Mouse (Mus musculus): ENCODE results near the gene Catip.
A peak's percentile ranks its signal among the peaks of the same experiment; 100 is the strongest.

Gene Catip

DNA sequence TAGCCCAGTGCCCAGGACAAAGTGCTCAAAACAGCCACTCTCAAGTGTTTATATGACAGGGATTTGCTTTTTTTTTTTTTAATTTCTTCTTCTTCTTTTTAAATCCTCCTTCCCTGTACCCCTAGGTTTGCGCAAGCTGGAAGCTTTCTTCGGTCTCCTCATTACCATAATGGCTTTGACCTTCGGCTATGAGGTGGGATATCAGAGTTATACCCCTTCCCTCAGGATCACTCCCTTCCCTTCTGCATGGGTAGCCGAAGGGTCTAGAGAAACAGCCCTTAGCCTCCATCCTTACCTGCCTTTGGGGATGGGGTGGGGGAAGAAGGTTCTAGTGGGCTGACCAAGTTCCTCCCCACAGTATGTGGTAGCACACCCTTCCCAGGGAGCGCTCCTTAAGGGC lies 18.6 kb downstream of the Catip start:
- no peak for DNase-seq (ENCODE audit: extremely low read depth, insufficient read length, low spot score)

DNA sequence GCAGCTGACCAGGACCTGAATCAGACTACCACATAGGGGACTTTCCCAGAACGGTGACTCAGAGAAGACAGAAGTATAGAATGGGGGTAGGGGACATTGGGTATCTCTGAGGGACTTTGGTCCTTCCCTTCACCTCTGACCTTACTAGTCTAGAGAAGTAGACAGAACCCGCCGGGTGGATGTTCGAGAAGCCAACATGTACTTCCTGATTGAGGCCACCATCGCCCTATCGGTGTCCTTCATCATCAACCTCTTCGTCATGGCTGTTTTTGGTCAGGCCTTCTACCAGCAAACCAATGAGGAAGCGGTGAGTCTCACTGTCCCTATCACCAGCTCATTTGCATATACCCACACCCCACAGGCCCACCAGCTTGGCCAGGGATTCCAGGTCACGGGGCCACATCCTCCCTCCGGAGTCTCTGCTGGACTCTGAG lies 19.7 kb downstream of the Catip start:
- DNase-seq (ENCODE audit: extremely low read depth, insufficient read length, low spot score): no peak

DNA sequence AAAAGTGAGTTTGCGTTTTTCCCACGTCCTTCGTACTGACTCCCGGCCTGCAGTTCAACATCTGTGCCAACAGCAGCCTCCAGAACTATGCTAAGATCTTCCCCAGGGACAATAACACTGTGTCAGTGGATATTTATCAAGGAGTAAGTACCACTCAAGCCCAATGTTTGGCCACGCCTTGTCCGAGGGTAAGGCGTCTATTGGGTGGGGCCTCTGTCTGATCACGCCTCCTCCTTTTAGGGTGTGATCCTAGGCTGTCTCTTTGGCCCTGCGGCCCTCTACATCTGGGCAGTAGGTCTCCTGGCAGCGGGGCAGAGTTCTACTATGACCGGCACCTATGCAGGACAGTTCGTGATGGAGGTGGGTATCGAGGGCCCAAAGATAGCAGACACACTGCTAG lies 21.5 kb downstream of the Catip start:
- no peak for DNase-seq (ENCODE audit: extremely low read depth, insufficient read length, low spot score)

DNA sequence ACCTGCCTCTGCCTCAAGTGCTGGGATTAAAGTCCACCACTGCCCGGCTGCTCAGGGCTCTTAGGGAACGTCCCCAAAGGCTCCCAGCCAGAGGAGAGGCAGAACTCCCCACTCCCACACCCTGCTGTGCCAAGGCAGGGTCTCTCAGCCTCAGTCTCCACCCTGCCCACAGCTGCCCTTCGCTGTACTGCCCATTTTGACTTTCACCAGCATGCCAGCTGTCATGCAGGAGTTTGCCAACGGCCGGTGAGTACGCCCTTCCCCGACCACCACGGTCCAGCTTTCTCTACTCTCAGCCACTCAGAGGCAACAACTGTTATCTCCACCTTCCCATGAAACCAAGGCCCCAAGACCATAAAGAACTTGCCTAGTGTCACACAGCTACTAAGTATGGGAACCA lies 22.6 kb downstream of the Catip start:
- no peak for DNase-seq (ENCODE audit: extremely low read depth, insufficient read length, low spot score)

DNA sequence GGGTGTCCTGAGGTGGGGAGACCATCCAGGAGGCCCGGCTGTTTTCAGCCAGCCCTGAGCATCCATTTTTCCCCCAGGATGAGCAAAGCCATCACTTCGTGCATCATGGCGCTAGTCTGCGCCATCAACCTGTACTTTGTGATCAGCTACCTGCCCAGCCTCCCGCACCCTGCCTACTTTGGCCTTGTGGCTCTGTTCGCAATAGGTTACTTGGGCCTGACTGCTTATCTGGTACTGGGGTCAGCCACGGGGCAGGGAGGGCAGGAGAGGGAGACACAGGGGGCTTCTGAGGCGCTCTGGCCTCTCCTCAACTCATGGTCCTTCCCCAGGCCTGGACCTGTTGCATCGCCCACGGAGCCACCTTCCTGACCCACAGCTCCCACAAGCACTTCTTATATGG lies 23.2 kb downstream of the Catip start:
- DNase-seq (ENCODE audit: extremely low read depth, insufficient read length, low spot score): no peak

DNA sequence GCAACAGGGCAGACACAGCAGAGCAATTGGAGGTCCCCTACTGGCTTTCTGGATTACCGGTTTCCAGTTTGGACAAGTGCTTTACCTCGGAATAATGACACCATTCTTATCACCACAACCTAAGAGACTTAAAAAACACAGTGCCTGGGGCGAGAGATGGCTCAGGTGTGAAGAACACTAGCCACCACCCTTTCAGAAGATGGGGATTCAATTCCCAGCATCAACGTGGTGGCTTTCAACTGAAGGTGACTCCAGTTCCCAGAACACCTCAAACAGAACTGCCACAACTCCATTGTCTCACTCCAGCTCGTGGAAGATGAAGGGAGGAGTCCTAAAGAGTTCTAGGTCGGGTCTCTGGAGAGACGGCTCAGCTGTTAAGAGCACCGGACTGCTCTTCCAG lies 23.6 kb downstream of the Catip start:
- no peak for DNase-seq (ENCODE audit: extremely low read depth, insufficient read length, low spot score)

DNA sequence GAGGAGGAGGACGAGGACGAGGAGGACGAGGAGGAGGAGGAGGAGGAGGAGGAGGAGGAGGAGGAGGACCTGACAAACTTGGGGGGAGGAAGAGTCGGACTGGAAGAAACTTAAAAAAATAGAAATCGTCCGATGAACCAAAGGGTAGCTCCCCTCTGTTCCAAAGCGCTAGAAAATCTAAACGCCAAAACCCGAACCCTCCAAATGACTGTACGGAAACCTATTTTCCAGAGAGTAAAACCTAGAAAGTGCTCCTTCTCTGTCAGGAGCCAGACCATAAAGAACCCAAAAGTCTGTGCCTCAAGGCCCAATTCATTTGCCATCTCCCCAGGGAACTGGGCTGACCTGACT lies 24.4 kb downstream of the Catip start:
- DNase-seq (ENCODE audit: extremely low read depth, insufficient read length, low spot score): no peak

DNA sequence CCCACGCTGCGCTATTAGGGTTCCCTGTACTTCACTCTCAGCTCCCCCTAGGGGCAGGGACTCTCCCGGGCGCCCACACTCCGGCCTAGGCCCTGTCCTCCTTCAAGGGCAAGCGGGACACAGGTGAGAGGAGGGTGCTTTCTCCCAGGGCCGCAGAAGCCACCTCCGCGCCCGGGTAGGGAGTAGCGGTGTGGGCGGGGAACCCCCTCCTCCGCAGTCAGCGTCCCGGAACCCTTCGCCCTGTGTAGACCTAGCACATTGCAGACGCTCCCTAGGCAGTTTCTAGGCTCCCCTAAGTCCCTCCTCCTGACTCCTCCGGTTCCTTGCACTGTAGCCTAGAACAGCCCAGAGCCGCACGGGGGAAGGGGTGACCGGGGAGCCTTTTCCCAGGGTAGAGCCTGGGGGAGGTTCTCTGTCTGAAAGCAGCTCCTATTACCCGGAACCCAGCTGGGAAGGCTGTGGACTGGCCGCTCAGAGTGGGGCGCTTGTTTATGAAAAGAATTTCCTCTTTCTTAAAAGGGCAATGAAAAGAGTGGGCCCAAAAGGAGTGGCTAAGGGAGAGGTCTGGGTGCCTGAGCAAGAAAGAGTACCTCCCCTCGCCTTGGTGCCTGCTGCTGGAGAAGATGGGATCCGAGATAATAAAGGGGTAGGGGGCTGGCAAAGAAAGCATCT lies 24.9 kb downstream of the Catip start:
- peak; percentile 96 for DNase-seq (ENCODE audit: extremely low read depth, insufficient read length, low spot score)

DNA sequence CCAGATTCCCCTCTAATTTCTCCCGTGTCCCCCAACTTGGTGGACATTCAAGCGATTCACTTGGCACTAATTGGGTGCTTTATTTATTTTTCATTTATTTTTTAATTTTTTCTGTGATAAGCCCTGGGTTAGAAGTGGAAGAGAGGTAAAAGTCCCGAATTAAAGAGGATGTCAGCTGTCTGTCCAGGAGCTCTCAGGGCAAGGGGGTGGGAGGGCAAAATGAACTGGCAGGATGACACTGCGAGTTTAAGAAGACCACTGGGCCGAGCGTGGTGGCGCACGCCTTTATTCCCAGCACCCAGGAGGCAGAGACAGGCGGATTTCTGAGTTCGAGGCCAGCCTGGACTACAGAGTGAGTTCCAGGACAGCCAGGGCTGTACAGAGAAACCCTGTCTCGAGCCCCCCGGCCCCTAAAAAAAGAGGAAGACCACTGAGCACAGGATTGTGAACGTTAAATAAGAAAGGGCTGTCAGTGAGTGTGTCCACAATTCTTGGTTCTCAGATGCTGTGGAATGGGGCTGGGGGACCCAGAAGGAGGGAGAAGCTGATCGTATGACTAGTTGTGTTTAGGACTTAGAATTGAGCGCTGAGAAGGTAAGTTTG lies 25.6 kb downstream of the Catip start:
- no peak for DNase-seq (ENCODE audit: extremely low read depth, insufficient read length, low spot score)

DNA sequence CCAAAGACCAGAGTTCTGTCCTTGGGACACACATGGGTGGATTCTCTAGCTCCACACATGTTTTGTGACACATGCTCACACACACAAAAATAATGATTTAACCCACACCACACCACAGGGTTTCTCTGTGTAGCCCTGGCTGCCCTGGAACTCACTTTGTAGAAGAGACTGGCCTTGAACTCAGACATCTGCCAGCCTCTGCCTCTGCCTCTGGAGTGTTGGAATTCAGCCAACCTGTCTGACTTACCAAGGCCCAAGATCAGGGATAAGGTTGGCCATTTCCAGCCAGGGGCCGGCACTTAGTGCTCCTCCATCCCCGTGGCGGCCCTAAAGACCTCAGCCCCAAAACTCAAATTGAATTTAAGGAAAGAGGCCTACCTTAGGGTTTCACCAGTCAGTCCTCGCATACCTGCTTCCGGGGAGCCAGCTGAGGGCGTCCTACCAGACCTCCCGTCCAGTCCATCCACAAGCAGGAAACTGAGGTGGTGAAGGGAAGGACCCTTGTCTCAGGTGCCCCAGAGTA lies 26.6 kb downstream of the Catip start:
- DNase-seq (ENCODE audit: extremely low read depth, insufficient read length, low spot score): no peak

DNA sequence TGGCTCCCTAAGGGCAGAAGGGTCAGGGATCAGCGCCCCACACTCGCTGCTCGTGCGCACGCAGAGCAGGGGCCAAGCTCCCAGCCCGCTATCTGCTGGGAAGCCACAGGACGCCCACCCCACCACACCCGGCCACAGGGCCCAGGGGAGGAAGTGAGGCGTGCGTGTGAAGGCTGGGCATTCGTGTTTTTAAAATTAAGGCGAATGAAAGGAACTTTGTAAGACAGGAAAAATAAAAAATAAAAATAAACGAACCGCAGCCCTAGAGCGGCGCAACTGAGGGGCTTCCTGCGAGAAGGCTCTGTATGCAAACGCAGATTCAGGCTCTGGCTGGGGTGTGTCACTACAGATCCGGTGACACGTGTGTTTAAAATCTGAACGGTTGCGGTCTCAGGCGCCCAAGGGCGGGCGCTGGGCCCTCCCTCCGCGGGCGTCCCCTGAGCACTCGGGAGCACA lies 28.0 kb downstream of the Catip start:
- no peak for DNase-seq (ENCODE audit: extremely low read depth, insufficient read length, low spot score)

DNA sequence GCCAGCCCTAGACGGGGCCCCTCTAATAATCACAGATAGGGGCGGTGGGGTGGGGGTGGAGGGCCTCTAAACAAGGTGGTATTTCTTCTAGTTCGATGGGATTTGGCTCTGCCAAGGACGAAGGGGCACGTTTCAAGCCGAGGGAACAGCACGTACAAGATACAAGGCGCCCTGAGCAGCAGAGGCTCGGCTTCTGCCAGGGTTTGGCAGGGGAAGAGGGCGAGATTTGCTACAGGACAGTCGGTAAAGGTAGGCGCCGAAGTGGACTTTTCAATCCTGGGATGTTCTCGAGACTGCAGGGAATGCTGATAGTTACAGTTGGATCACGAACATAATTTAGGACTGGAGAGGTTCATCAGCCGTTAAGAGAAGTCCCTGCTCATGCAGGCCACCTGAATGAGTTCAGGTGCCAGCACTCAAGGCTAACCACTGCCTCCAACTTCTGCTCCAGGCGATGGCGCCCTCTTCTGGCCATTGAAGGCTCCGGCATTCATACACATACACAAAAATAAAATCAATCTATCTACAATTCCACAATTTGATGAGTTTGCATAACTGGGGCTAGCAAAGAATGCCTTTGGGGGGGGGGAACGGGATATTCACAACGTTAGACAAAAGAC lies 28.5 kb downstream of the Catip start:
- no peak for DNase-seq (ENCODE audit: extremely low read depth, insufficient read length, low spot score)

DNA sequence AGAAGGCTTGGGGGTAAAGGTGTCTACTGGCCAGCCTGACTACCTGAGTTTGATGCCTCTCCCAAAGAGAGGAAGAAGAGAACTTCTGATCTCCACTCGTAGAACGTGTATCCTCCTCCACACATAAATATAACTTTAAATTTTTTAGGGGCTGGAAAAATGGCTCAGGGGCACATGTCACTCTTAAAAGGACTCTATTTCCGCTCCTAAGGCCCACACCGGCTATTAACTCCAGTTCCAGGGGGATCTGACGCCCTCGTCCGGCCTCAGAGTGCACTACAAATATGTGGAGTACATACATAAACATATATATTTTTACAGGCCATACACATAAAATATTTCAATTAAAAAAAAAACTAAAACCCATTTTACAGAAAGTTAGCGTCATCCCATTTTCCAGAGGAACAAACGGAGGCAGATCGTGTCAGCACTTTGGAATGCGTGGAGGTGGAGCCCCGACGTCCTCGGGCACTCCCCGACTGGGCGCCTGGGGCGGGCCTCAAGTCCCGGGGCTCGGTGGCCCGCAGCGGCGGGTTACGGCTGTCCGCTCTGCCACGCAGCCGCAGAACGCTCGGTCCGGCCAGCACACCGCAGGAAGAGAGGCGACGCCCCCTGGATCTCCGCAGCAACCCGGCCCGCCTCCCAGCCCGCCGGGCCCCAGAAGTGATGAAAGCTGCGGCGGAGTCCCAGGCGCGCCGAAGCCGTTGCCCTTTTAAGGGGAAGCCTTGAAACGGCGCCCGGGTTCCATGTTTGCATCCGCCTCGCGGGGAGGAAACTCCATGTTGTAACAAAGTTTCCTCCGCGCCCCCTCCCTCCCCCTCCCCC lies 29.2 kb downstream of the Catip start, which contains the start of gene Ctdsp1:
TSS of gene Ctdsp1 (plus strand) at position 586 of the 825 bp plus-strand sequence.
- DNase-seq (ENCODE audit: extremely low read depth, insufficient read length, low spot score): peak; percentile 99

DNA sequence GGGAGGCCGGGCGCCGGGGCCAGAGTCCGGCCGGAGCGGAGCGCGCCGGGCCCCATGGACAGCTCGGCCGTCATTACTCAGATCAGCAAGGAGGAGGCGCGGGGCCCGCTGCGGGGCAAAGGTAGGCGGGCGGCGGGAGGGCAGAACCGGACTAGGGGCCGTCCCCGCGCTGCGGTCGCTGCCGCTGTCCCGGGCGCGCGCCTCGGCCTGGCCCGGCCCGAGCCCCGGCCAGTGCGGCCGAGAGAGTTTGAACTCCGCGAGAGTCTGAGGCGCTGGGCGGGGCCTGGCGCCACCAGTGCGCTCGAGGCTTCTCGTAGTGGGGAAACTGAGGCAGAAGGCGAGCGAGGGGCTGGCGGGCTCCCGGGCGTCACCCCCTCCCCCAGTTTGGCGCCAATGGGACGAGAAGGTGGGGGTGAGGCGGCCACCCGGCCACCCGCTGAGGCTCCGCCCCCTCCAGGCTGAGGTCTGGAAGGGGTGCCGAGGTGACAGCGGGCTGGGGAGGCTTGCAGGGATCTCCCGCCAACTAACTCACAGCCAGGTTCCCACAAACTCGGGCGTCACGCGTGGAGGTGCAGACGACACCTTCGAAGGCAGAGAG lies 30.0 kb downstream of the Catip start:
- peak; percentile 83 for DNase-seq (ENCODE audit: extremely low read depth, insufficient read length, low spot score)

DNA sequence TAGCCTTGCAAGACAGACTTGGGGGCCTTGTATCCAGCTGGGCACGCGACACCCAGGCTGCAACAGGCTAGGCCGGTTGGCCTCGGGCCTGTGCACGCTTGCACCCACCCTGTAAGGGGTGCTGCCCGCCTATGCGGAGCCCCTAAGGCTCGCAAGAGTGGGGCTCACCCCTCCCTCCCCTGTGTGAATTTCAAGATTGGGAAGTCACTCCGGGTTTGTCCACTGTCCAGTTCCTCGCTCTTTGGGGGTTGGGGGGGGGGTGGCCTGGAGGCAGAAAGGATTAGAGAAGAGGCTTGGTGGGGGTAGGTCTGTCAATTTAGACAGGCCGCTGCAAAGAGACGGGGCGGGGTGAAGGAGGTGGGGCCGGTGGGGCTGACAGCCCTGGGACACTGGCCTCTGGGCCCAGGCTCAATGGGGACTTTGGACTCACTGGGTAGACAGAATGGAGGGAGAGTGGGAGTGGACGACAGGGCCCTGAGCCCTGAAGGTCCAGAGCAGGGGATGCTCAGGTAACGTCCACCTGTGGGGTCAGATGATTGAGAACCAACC lies 30.6 kb downstream of the Catip start:
- no peak for DNase-seq (ENCODE audit: extremely low read depth, insufficient read length, low spot score)

DNA sequence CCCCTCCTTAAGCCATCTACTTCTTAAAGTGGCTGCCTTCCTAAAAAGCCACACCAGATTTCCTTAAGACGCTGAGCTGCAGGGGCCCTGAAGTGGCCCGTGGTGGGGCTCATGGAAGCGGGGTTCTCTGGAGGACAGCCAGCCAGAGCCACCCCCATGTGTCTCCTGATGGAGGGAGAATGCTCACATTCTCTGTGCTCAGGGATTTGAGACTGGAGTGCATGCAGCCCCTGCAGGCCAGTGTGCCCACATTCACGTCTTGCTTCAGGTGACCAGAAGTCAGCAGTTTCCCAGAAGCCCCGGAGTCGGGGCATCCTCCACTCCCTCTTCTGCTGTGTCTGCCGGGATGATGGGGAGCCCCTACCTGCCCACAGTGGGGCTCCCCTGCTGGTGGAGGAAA lies 31.1 kb downstream of the Catip start:
- peak; percentile 56 for DNase-seq (ENCODE audit: extremely low read depth, insufficient read length, low spot score)

DNA sequence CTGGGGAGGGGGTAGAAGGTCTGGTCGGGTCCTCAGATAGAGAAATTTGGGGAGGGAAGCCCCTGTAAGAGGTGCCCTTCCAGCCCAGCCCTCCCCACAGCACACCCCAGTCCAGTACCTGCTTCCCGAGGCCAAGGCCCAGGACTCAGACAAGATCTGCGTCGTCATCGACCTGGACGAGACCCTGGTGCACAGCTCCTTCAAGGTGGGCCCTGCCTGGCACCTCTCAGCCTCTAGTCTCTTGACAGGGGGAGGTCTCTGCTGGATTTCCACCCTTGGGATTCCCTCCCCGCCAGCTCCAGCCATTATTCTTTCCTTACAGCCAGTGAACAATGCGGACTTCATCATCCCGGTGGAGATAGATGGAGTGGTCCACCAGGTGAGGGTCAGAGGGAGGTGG lies 31.8 kb downstream of the Catip start:
- DNase-seq (ENCODE audit: extremely low read depth, insufficient read length, low spot score): no peak

DNA sequence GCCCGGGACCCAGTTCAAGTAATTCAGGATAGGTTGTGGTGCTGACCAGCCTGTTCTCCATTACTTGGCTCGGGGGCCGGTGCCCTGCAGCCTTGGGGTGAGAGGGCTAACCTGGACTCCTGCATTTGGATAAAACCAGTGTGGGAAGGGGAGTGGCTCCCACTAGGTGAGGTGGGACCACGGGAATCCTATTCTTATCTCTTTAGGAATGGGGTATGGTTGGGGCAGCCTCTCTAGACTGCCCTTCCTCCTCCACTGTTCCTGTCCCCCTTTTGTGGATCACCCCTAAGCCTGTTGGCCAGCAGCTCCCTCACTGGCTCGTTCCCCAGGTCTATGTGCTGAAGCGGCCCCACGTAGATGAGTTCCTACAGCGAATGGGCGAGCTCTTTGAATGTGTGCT lies 32.4 kb downstream of the Catip start:
- no peak for DNase-seq (ENCODE audit: extremely low read depth, insufficient read length, low spot score)

DNA sequence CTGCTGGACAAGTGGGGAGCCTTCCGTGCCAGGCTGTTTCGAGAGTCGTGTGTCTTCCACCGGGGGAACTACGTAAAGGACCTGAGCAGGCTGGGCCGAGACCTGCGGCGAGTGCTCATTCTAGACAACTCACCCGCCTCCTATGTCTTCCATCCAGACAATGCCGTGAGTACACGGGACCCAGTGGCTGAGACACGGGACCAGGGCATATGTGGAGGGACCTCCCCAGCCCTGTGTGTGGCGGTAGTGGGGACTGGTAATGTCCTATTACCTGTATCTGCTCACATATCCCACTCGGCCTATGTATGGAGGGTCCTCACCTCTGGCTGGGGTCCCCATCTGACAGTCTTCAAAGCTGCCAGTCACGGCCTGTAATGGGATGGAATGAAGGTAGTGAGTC lies 33.0 kb downstream of the Catip start:
- no peak for DNase-seq (ENCODE audit: extremely low read depth, insufficient read length, low spot score)

DNA sequence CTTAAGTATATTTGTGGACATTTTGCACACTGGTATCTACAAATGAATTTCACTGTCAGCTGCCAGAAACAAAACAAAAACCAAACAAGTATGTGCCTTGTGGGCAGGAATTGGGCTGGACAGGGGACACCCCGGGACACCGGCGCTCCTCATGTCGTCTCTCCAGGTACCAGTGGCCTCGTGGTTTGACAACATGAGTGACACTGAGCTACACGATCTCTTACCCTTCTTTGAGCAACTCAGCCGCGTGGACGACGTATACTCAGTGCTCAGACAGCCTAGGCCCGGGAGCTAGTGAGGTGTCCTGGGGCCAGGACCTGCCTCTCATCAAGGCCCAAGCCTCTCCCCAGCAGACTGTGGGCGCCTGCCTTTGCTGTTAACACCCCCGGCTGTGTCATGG lies 33.4 kb downstream of the Catip start:
- DNase-seq (ENCODE audit: extremely low read depth, insufficient read length, low spot score): no peak

Data from 3134 (cell line).